Mouse (Mus musculus) adrenal gland (tissue): ENCODE data around the gene Gm17324.

Experiments
- intact Hi-C: fragments of 180-260 bp; cut with DNase I; formaldehyde crosslinking; loops from one replicate; pipeline ENCODE4 v1.15.1; 2025
- microRNA-seq, 2 experiments: library from miRNA; unstranded; fragments of <30 nt; microRNA quantifications; one replicate each; pipeline ENCODE4; 2019

Gene Gm17324

GRCm38 (mm10) chr9:78473588-78473987 is 25.0 kb upstream of the Gm17324 start:
- intact Hi-C loops = loop anchor here (5.0 kb wide), 1 partner anchor 79 kb away; no protein-coding TSS in a partner anchor

GRCm38 (mm10) chr9:78465725-78466124 is 17.1 kb upstream of the Gm17324 start:
- intact Hi-C loops = no loop called here

- intact Hi-C loops = no loop called here
These were observed 14.8 kb upstream of the Gm17324 start for GRCm38 (mm10) chr9:78463337-78463736.

GRCm38 (mm10) chr9:78457026-78457425 is 8.4 kb upstream of the Gm17324 start:
- intact Hi-C loops = no loop called here

- intact Hi-C loops = no loop called here
These were observed 2.8 kb upstream of the Gm17324 start for GRCm38 (mm10) chr9:78451382-78451781.

GRCm38 (mm10) chr9:78450404-78450803 is 1.8 kb upstream of the Gm17324 start:
- intact Hi-C loops = no loop called here

GRCm38 (mm10) chr9:78447606-78447972 is 997 bp downstream of the Gm17324 start:
- intact Hi-C loops = no loop called here

- intact Hi-C loops = no loop called here
These were observed 5.8 kb downstream of the Gm17324 start, which contains the start of gene Cgas for GRCm38 (mm10) chr9:78442579-78443392. Cgas (minus strand) TSS chr9:78443237.

- intact Hi-C loops = no loop called here
These were observed 6.4 kb downstream of the Gm17324 start for GRCm38 (mm10) chr9:78442237-78442578.

GRCm38 (mm10) chr9:78439426-78439825 is 9.2 kb downstream of the Gm17324 start:
- intact Hi-C loops = no loop called here

GRCm38 (mm10) chr9:78432471-78432870 is 16.1 kb downstream of the Gm17324 start:
- intact Hi-C loops = no loop called here

- intact Hi-C loops = no loop called here
These were observed 18.1 kb downstream of the Gm17324 start for GRCm38 (mm10) chr9:78430486-78430885.

- intact Hi-C loops = no loop called here
These were observed 19.0 kb downstream of the Gm17324 start for GRCm38 (mm10) chr9:78429551-78429950.

GRCm38 (mm10) chr9:78428870-78429432 is 19.6 kb downstream of the Gm17324 start:
- intact Hi-C loops = no loop called here

- intact Hi-C loops = no loop called here
These were observed 20.4 kb downstream of the Gm17324 start for GRCm38 (mm10) chr9:78428185-78428584.

GRCm38 (mm10) chr9:78427362-78427781 is 21.2 kb downstream of the Gm17324 start:
- intact Hi-C loops = no loop called here

- intact Hi-C loops = no loop called here
These were observed 47.0 kb downstream of the Gm17324 start for GRCm38 (mm10) chr9:78401596-78401995.

- intact Hi-C loops = no loop called here
These were observed 48.0 kb downstream of the Gm17324 start for GRCm38 (mm10) chr9:78400570-78400969.

Small RNAs within 50 kb of the gene (microRNA-seq; reads per million reads assigned to microRNA genes)
- 0 reads per million in 2 experiments for gene Gm26377
